Mouse (Mus musculus): ENCODE measurements around the gene Dock6.
"Not testable (repeated sequence)": the region's sequence is repeated elsewhere in the genome, so short reads cannot be mapped to it uniquely, and the experiment has no call there.

The Dock6 gene

GRCm38 (mm10) chr9:21806363-21806762, 46.1 kb downstream of the Dock6 start:
- no peak for DNase-seq

- DNase-seq: peak; percentile 30 to 38
Observed at GRCm38 (mm10) chr9:21803986-21804644, 48.3 kb downstream of the Dock6 start.

- no peak for DNase-seq
Observed at GRCm38 (mm10) chr9:21801591-21801990, 50.8 kb downstream of the Dock6 start.

- DNase-seq: no peak
Observed at GRCm38 (mm10) chr9:21801121-21801520, 51.3 kb downstream of the Dock6 start.

GRCm38 (mm10) chr9:21799010-21799350, 53.5 kb downstream of the Dock6 start:
- DNase-seq: no peak

- DNase-seq: peak; percentile 65
Observed at GRCm38 (mm10) chr9:21798345-21799009, 54.0 kb downstream of the Dock6 start, which contains the start of gene Kank2. Gene Kank2, minus strand, starts transcription at chr9:21798744.

GRCm38 (mm10) chr9:21797921-21798344, 54.5 kb downstream of the Dock6 start:
- peak; percentile 11 to 23 for DNase-seq

GRCm38 (mm10) chr9:21796919-21797318, 55.5 kb downstream of the Dock6 start:
- DNase-seq: no peak

GRCm38 (mm10) chr9:21796259-21796658, 56.2 kb downstream of the Dock6 start:
- no peak for DNase-seq

- DNase-seq: no peak
Observed at GRCm38 (mm10) chr9:21795579-21795978, 56.9 kb downstream of the Dock6 start.

GRCm38 (mm10) chr9:21794925-21795324, 57.5 kb downstream of the Dock6 start:
- no peak for DNase-seq

- DNase-seq: no peak
Observed at GRCm38 (mm10) chr9:21794344-21794834, 58.0 kb downstream of the Dock6 start.

GRCm38 (mm10) chr9:21793507-21793906, 58.9 kb downstream of the Dock6 start:
- not testable (repeated sequence) for DNase-seq

GRCm38 (mm10) chr9:21792644-21793043, 59.8 kb downstream of the Dock6 start:
- DNase-seq: no peak

- DNase-seq: no peak
Observed at GRCm38 (mm10) chr9:21791861-21792260, 60.6 kb downstream of the Dock6 start.

- no peak for DNase-seq
Observed at GRCm38 (mm10) chr9:21788234-21788633, 64.2 kb downstream of the Dock6 start.

- DNase-seq: no peak
Observed at GRCm38 (mm10) chr9:21787654-21788053, 64.8 kb downstream of the Dock6 start.

GRCm38 (mm10) chr9:21786906-21787305, 65.5 kb downstream of the Dock6 start:
- peak in 1 of 2 experiments; percentile 36 for DNase-seq

GRCm38 (mm10) chr9:21786309-21786708, 66.1 kb downstream of the Dock6 start:
- not testable (repeated sequence) for DNase-seq

GRCm38 (mm10) chr9:21784517-21785307, 67.7 kb downstream of the Dock6 start:
- DNase-seq: no peak

- DNase-seq: no peak
Observed at GRCm38 (mm10) chr9:21781657-21782468, 70.6 kb downstream of the Dock6 start.

- no peak for DNase-seq
Observed at GRCm38 (mm10) chr9:21777726-21778125, 74.7 kb downstream of the Dock6 start.

GRCm38 (mm10) chr9:21774353-21774752, 78.1 kb downstream of the Dock6 start:
- no peak for DNase-seq

Measured in thymus, adult 18-20 months (tissue).